Mouse (Mus musculus) kidney, adult 2 months (tissue): ENCODE data around the gene Cacnb4.

ENCODE experiments used
- CTCF ChIP-seq: fragments of 200-500 bp; conservative IDR thresholded peaks from 2 replicates; pipeline ENCODE4 v1.5.1; 2011; ENCODE audit warnings: low read depth, mild to moderate bottlenecking, control low read depth, low read length, moderate library complexity, mixed read lengths; ENCODE audit not compliant: insufficient read depth, insufficient read length
- POLR2A ChIP-seq: fragments of 200-500 bp; IDR thresholded peaks from one replicate; pipeline ENCODE4 v1.6.1; 2011; ENCODE audit warnings: low read depth, low read length, control low read depth

- TF ChIP-seq CTCF (no peak), POLR2A (no peak)
Measured at GRCm38 (mm10) chr2:52541068-52541467, 135.6 kb downstream of the Cacnb4 start.
